Comparison of ENCODE assay signal across 7 mouse cellular contexts in the genomic region with DNA sequence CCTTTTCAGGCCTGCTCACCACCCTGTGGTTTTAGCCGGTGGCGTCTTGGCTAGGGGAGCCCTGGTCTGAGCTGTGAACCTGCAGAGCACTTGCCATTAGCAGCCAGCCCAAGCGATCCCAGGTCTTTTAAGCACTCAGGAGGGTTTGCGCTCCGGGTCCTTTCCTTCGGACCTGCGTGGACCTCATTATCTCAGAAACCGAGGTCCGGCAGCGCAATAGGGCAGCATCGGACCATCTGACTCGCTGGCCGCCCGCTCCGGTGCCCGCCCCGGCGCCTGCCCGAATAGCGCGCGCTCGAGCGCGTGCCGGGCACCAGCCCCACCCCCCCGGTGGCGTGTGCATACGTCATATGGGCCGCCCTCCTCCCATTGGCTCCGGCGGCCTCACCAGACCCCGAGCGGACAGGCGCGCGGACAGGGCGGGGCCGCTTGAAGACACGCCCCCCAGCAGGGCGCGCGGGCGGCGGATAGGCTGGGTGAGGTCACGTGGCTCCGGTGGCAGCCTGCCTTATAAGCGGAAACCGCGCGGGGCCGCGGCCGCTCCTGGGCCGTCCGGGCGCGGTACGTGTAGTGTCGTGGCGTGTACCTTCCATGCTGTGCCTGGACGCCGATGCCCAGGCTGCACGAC. TPM values are rescaled to one million over a fixed set of nuclear protein-coding genes. Genes with fewer than 3 reads are reported as not detected.
DNase-seq lines count a peak whose midpoint lies in the region; ATAC-seq lines count a peak whose summit lies in the region.

TSS of gene Insig1 (plus strand) at position 536 of the 628 bp plus-strand sequence.

- ATAC-seq in granulocyte monocyte progenitor cell, adult 5-6 weeks (replicated peaks; ENCODE audit: poor library complexity, severe bottlenecking): peak; percentile 81
- ATAC-seq in midbrain, embryonic 13.5 days: peak; percentile 92

- H3K9me3 ChIP-seq in embryonic facial prominence, embryonic 10.5 days: no peaks in the 10 kb centered on the region
- H3K9me3 ChIP-seq in limb, embryonic 10.5 days (replicated peaks): no peaks in the 10 kb centered on the region
- no peaks in the 10 kb centered on the region for H3K9me3 ChIP-seq in midbrain, embryonic 13.5 days

- H3K27ac ChIP-seq in embryonic facial prominence, embryonic 10.5 days (replicated peaks): peak within 1 kb of the TSS; percentile 97
- H3K27ac ChIP-seq in limb, embryonic 10.5 days: peak within 1 kb of the TSS; percentile 95
- H3K27ac ChIP-seq in midbrain, embryonic 13.5 days: peak within 1 kb of the TSS; percentile 98

- H3K27me3 ChIP-seq in embryonic facial prominence, embryonic 10.5 days (replicated peaks; ENCODE audit: low read depth, poor library complexity, severe bottlenecking): no peaks in the 10 kb centered on the region
- no peaks in the 10 kb centered on the region for H3K27me3 ChIP-seq in limb, embryonic 10.5 days (ENCODE audit: low read depth, poor library complexity, severe bottlenecking)
- H3K27me3 ChIP-seq in midbrain, embryonic 13.5 days: no peaks in the 10 kb centered on the region

- H3K9ac ChIP-seq in midbrain, embryonic 13.5 days (replicated peaks): peak within 1 kb of the TSS; percentile 92

- H3K4me3 ChIP-seq in embryonic facial prominence, embryonic 10.5 days: peak within 1 kb of the TSS; percentile 89
- peak within 1 kb of the TSS; percentile 73 for H3K4me3 ChIP-seq in limb, embryonic 10.5 days
- peak within 1 kb of the TSS; percentile 87 for H3K4me3 ChIP-seq in midbrain, embryonic 13.5 days (replicated peaks)

- peak within 1 kb of the TSS; percentile 99 for H3K4me2 ChIP-seq in midbrain, embryonic 13.5 days (replicated peaks)

- WGBS in embryonic facial prominence, embryonic 10.5 days: under 1% methylated on average over 64 of the region's 64 CpGs
- under 1% methylated on average over 63 of the region's 64 CpGs for WGBS in limb, embryonic 10.5 days
- under 1% methylated on average over 59 of the region's 64 CpGs for WGBS in midbrain, embryonic 13.5 days

- peaks cover 34% of the 10 kb centered on the region for H3K36me3 ChIP-seq in embryonic facial prominence, embryonic 10.5 days (replicated peaks)
- H3K36me3 ChIP-seq in limb, embryonic 10.5 days: peaks cover 32% of the 10 kb centered on the region
- H3K36me3 ChIP-seq in midbrain, embryonic 13.5 days: peaks cover 29% of the 10 kb centered on the region

- peak; percentile 99 for DNase-seq in adrenal gland, postnatal 10 days
- peak; percentile 99 for DNase-seq in embryonic facial prominence, embryonic 10.5 days (ENCODE audit: low spot score)
- DNase-seq in kidney, adult 11 months: peak; percentile 99
- peak; percentile 98 for DNase-seq in limb, embryonic 10.5 days (ENCODE audit: low spot score)
- DNase-seq in spleen, adult 12 weeks (ENCODE audit: low spot score): peak; percentile 99

- peaks cover 45% of the 10 kb centered on the region for H3K4me1 ChIP-seq in embryonic facial prominence, embryonic 10.5 days
- H3K4me1 ChIP-seq in limb, embryonic 10.5 days: peaks cover 26% of the 10 kb centered on the region
- H3K4me1 ChIP-seq in midbrain, embryonic 13.5 days (replicated peaks): peaks cover 44% of the 10 kb centered on the region

RNA-seq across cellular contexts. Expression of gene Insig1, which starts in this region (rescaled TPM):
- 10 to 100 TPM; 67.2 to 71.2 TPM for total RNA-seq in adrenal gland, postnatal 10 days (2021)
- polyA plus RNA-seq in embryonic facial prominence, embryonic 10.5 days (2016; fragmentation: Nextera tagmentation; extraction: Ambion mirVana): 88.0 and 88.2 TPM in 2 replicates
- 10.4 and 12.1 TPM in 2 replicates for total RNA-seq in granulocyte monocyte progenitor cell, adult 5-6 weeks (2014; fragmentation: Nextera tagmentation)
- 32.9 and 34.2 TPM in 2 replicates for total RNA-seq in granulocyte monocyte progenitor cell, adult 5-6 weeks (2017)
- 78.8 and 91.0 TPM in 2 replicates for polyA plus RNA-seq in limb, embryonic 10.5 days (2016; fragmentation: Nextera tagmentation; extraction: Ambion mirVana)
- polyA plus RNA-seq in midbrain, embryonic 13.5 days (2015; fragmentation: Nextera tagmentation; extraction: Ambion mirVana): 87.8 and 97.1 TPM in 2 replicates

Comparison
In these comparisons a context has a peak if more than half of its experiments do, and no peak if none do; other contexts are left out.
1. Peak in every context shown above with its lines: DNase-seq, ATAC-seq, H3K4me3 ChIP-seq and H3K27ac ChIP-seq.